Mouse (Mus musculus) neural tube, embryonic 13.5 days (tissue): ENCODE measurements around the gene Pnp. TPM values are rescaled to one million over a fixed set of nuclear protein-coding genes. Genes with fewer than 3 reads are reported as not detected.
"Not testable (repeated sequence)": the region's sequence is repeated elsewhere in the genome, so short reads cannot be mapped to it uniquely, and the experiment has no call there.

Experiments
- ATAC-seq: fragments of 200-750 bp; cut with Nextera tagmentation; 2 replicates; pipeline ENCODE4 v1.8.0; 2017; ENCODE audit warnings: low read depth, mild to moderate bottlenecking, moderate TSS enrichment, moderate library complexity
- H3K27ac ChIP-seq: fragments of 300-500 bp; sonication (generic); replicated peaks from 2 replicates; pipeline ENCODE4 v1.5.1; 2015; ENCODE audit warnings: moderate library complexity, mild to moderate bottlenecking, inconsistent platforms
- H3K27me3 ChIP-seq: fragments of 300-500 bp; sonication (generic); 2 replicates; pipeline ENCODE4 v1.6.1; 2015; ENCODE audit warnings: mild to moderate bottlenecking, inconsistent platforms
- H3K36me3 ChIP-seq: fragments of 300-500 bp; sonication (generic); 2 replicates; pipeline ENCODE4 v1.6.1; 2015; ENCODE audit warnings: mild to moderate bottlenecking, inconsistent platforms
- H3K4me1 ChIP-seq: fragments of 300-500 bp; sonication (generic); replicated peaks from 2 replicates; pipeline ENCODE4 v1.6.1; 2015; ENCODE audit warnings: inconsistent platforms
- H3K4me2 ChIP-seq: fragments of 300-500 bp; sonication (generic); 2 replicates; pipeline ENCODE4 v1.6.1; 2015; ENCODE audit warnings: inconsistent platforms, mild to moderate bottlenecking, moderate library complexity
- H3K4me3 ChIP-seq: fragments of 300-500 bp; sonication (generic); 2 replicates; pipeline ENCODE4 v1.5.1; 2015; ENCODE audit warnings: mild to moderate bottlenecking, inconsistent platforms
- H3K9ac ChIP-seq: fragments of 300-500 bp; sonication (generic); 2 replicates; pipeline ENCODE4 v1.6.1; 2015; ENCODE audit warnings: moderate library complexity, mild to moderate bottlenecking, inconsistent platforms
- H3K9me3 ChIP-seq: fragments of 300-500 bp; sonication (generic); 2 replicates; pipeline ENCODE4 v1.6.1; 2016; ENCODE audit warnings: inconsistent platforms
- WGBS: fragments of 180-500 bp; shearing (Covaris S2); methylation state at CpG from one replicate; pipeline ENCODE4 v1.1.7; 2015; 5-methylcytosine and 5-hydroxymethylcytosine counted together
- polyA plus RNA-seq: library from polyadenylated mRNA; unstranded; fragments of >200 nt; fragmentation: Nextera tagmentation; extraction: Ambion mirVana; gene quantifications from 2 replicates; pipeline ENCODE4 v1.2.1, GENCODE M21; 2015

The Pnp gene
- polyA plus RNA-seq, 1 experiment from 2014 or later: 25.8 TPM

DNA sequence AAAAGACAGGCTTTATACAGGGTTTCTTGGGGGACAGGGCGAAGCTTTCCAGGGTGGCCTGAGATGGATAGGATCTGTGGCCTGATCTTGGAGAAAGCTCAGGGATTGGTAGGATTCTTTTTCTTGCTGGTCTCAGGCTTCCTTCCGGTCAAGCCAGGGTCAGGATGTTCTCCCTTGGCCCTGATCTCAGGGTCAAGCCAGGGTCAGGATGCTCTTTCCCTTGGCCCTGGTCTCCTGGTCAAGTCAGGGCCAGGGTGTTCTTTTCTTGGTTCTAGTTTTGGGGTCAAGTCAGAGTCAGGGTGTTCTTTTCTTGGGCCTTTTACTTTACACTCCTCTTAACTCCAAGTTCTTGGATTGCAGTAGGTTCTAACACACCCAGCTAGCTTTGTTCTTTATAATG, 56.8 kb downstream of the Pnp start:
- Histone ChIP-seq H3K27me3 (no peaks in the 10 kb centered on the region), H3K36me3 (no peaks in the 10 kb centered on the region), H3K4me2 (no peak overlapping the region), H3K4me3 (no peak overlapping the region), H3K4me1 (no peaks in the 10 kb centered on the region), H3K9me3 (no peaks in the 10 kb centered on the region), H3K27ac (no peak overlapping the region), H3K9ac (no peak overlapping the region)
- no peak for ATAC-seq
- 91% methylated on average over 2 of the region's 2 CpGs for WGBS

DNA sequence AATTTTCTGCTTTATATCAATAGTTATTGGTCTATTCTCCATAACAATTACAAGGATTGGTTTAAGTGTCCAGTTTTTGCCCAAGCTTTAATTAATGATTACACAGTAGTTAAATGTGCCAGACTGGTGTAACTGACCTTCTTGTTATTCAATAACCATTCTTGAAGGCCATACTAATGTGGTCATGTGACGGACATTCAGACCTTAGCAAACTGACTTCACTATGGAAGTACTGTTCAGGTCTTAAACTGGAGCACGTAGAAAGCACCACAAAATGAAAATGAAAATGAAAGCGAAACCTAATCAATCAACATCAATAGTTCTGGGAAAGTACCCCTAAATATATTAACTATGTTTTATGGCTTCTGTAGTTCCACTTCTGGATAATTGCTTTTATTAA, 60.2 kb downstream of the Pnp start:
- Histone ChIP-seq H3K9me3 (no peaks in the 10 kb centered on the region), H3K36me3 (no peaks in the 10 kb centered on the region), H3K27me3 (no peaks in the 10 kb centered on the region), H3K9ac (no peak overlapping the region), H3K27ac (no peak overlapping the region), H3K4me1 (no peaks in the 10 kb centered on the region), H3K4me3 (no peak overlapping the region), H3K4me2 (no peak overlapping the region)
- no peak for ATAC-seq
- WGBS: 85% methylated on average over 3 of the region's 3 CpGs

DNA sequence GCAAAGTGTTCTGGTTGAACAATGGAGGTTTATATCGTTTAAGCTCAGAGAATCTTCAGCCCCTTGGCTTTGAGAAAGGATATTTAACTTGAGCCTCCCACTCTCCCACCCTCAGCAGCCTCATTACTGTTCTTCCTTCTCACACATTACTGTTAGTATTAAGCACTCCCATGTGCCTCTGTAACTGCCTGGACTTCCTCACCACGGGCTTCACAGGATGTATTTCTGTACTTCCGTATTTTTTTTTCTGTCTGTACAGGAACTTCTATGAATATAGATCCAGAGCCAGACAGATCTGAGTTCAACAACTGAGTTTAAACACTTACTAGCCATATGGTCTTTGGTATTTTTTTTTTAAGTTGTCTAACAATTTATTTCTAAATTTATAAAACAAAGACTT, 66.2 kb downstream of the Pnp start:
- no peak for ATAC-seq
- 77% methylated on average over 3 of the region's 3 CpGs for WGBS
- Histone ChIP-seq H3K9me3 (no peaks in the 10 kb centered on the region), H3K4me1 (no peaks in the 10 kb centered on the region), H3K4me2 (no peak overlapping the region), H3K36me3 (no peaks in the 10 kb centered on the region), H3K4me3 (no peak overlapping the region), H3K9ac (no peak overlapping the region), H3K27me3 (no peaks in the 10 kb centered on the region), H3K27ac (no peak overlapping the region)

DNA sequence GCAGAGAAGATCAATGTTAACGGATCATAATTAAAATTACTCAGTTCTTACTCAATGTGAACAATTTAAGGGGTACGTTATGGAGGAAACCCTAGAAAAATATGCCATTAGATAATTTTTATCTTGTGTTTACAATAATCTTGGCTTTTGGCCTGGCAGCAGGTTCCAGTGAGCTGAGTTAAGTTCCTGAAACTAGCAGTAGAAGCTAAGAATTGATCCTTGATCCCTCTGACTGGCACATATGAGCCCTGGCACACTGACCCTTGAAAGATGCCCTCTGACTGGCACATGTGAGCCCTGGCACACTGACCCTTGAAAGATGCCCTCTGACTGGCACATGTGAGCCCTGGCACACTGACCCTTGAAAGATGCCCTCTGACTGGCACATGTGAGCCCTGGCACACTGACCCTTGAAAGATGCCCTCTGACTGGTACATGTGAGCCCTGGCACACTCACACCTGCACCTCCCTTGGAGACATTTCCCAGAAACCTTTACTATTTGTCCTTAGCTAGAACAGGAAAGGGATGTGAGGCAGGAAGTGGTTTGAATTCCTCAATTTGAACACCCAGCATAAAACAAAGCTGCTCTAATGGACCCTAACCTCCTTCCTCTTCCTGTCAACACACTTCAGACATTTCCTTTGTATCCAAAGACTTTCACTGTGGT, 67.3 kb downstream of the Pnp start:
- Histone ChIP-seq H3K9ac (no peak overlapping the region), H3K36me3 (no peaks in the 10 kb centered on the region), H3K27me3 (no peaks in the 10 kb centered on the region), H3K27ac (no peak overlapping the region), H3K4me2 (no peak overlapping the region), H3K4me1 (no peaks in the 10 kb centered on the region), H3K9me3 (no peaks in the 10 kb centered on the region), H3K4me3 (no peak overlapping the region)
- WGBS: 88% methylated on average over 2 of the region's 2 CpGs
- ATAC-seq: no peak

GRCm38 (mm10) chr14:51007152-51007801, 76.4 kb downstream of the Pnp start, which contains the start of gene Rnase10:
Gene Rnase10 (plus strand): TSS chr14:51007751.
- H3K9ac ChIP-seq: no peak within 1 kb of the TSS
- ATAC-seq: no peak
- no peak within 1 kb of the TSS for H3K4me2 ChIP-seq
- 84% methylated on average over 8 of the region's 8 CpGs for WGBS
- H3K36me3 ChIP-seq: no peaks in the 10 kb centered on the region
- no peak within 1 kb of the TSS for H3K27ac ChIP-seq
- no peak within 1 kb of the TSS for H3K4me3 ChIP-seq
- no peaks in the 10 kb centered on the region for H3K27me3 ChIP-seq
- no peaks in the 10 kb centered on the region for H3K4me1 ChIP-seq
- H3K9me3 ChIP-seq: no peaks in the 10 kb centered on the region

- Histone ChIP-seq H3K4me1 (no peaks in the 10 kb centered on the region), H3K27me3 (no peaks in the 10 kb centered on the region), H3K36me3 (no peaks in the 10 kb centered on the region), H3K27ac (no peak overlapping the region), H3K4me2 (no peak overlapping the region), H3K9me3 (no peaks in the 10 kb centered on the region), H3K9ac (no peak overlapping the region), H3K4me3 (no peak overlapping the region)
- ATAC-seq: no peak
- 83% methylated on average over 13 of the region's 13 CpGs for WGBS
Observed at GRCm38 (mm10) chr14:51007914-51008713, 77.2 kb downstream of the Pnp start.

GRCm38 (mm10) chr14:51008781-51009180, 77.9 kb downstream of the Pnp start:
- Histone ChIP-seq H3K9me3 (no peaks in the 10 kb centered on the region), H3K27ac (no peak overlapping the region), H3K4me2 (no peak overlapping the region), H3K36me3 (no peaks in the 10 kb centered on the region), H3K27me3 (no peaks in the 10 kb centered on the region), H3K4me1 (no peaks in the 10 kb centered on the region), H3K9ac (no peak overlapping the region), H3K4me3 (no peak overlapping the region)
- no peak for ATAC-seq
- 91% methylated on average over 4 of the region's 4 CpGs for WGBS

- no peaks in the 10 kb centered on the region for H3K9me3 ChIP-seq
- H3K4me2 ChIP-seq: no peak overlapping the region
- H3K4me3 ChIP-seq: no peak overlapping the region
- no peaks in the 10 kb centered on the region for H3K4me1 ChIP-seq
- no peak overlapping the region for H3K27ac ChIP-seq
- no peak overlapping the region for H3K9ac ChIP-seq
- WGBS: 85% methylated on average over 6 of the region's 6 CpGs
- no peak for ATAC-seq
- H3K36me3 ChIP-seq: no peaks in the 10 kb centered on the region
- no peaks in the 10 kb centered on the region for H3K27me3 ChIP-seq
Observed at GRCm38 (mm10) chr14:51009572-51009971, 78.7 kb downstream of the Pnp start.

DNA sequence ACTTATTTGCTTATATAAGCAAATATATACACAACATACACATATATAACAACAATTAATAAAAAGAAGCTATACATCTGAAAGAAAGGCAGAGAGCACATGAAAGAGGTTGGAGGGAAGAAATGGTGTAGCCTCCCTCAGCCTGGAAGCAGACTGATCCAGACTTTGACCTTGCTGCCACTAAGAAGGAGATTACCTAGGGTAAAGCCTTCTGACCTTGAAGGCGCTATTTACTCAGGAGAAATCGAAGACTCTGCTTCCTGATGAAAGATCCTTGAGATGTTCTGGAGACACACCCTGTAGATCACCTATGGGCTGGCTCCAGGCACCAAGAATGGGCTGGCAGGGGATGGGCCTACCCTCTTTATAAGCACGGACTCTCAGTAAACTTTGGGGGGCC, 83.8 kb downstream of the Pnp start:
- not testable (repeated sequence) for H3K4me1 ChIP-seq, H3K4me3 ChIP-seq, H3K9ac ChIP-seq, ATAC-seq, H3K9me3 ChIP-seq, H3K36me3 ChIP-seq, H3K27ac ChIP-seq, H3K4me2 ChIP-seq, H3K27me3 ChIP-seq
- WGBS: 95% methylated on average over 3 of the region's 3 CpGs

Other genes starting within 250 kb of the Pnp start
- gene Olfr747, start 237.9 kb upstream of the Pnp start, polyA plus RNA-seq: not detected in 2 replicates
- gene Olfr748, start 223.7 kb upstream of the Pnp start, polyA plus RNA-seq: not detected in 2 replicates
- gene Olfr749, start 186.0 kb upstream of the Pnp start, polyA plus RNA-seq: not detected in 2 replicates
- 111 and 114 TPM in 2 replicates for gene Ttc5, start 145.6 kb upstream of the Pnp start, polyA plus RNA-seq
- gene Ccnb1ip1, start 123.3 kb upstream of the Pnp start, polyA plus RNA-seq: not detected in 2 replicates
- 44.5 and 49.0 TPM in 2 replicates for gene Parp2, start 123.2 kb upstream of the Pnp start, polyA plus RNA-seq
- 3.2 and 3.4 TPM in 2 replicates for gene Tep1, start 60.5 kb upstream of the Pnp start, polyA plus RNA-seq
- 0.88 and 1.2 TPM in 2 replicates for gene Klhl33, start 33.6 kb upstream of the Pnp start, polyA plus RNA-seq
- 122 and 125 TPM in 2 replicates for gene Osgep, start 6.2 kb upstream of the Pnp start, polyA plus RNA-seq
- 215 and 219 TPM in 2 replicates for gene Apex1, start 6.1 kb upstream of the Pnp start, polyA plus RNA-seq
- gene Pip4p1, start 226 bp upstream of the Pnp start, polyA plus RNA-seq: 90.2 and 103 TPM in 2 replicates
- gene Gm49342, start 13.4 kb downstream of the Pnp start, polyA plus RNA-seq: 2.7 TPM in 1 of 2 replicates, not detected in the other
- gene Pnp2, start 24.9 kb downstream of the Pnp start, polyA plus RNA-seq: not detected in 2 replicates
- gene Rnase10, start 76.7 kb downstream of the Pnp start, polyA plus RNA-seq: not detected in 2 replicates
- not detected in 2 replicates for gene Rnase9, start 110.8 kb downstream of the Pnp start, polyA plus RNA-seq
- gene Rnase11, start 119.1 kb downstream of the Pnp start, polyA plus RNA-seq: not detected in 2 replicates
- gene Rnase12, start 126.6 kb downstream of the Pnp start, polyA plus RNA-seq: not detected in 2 replicates
- gene Olfr750, start 143.4 kb downstream of the Pnp start, polyA plus RNA-seq: not detected in 2 replicates
- 16.1 and 17.0 TPM in 2 replicates for gene Rnase4, start 160.0 kb downstream of the Pnp start, polyA plus RNA-seq
- gene Ang, start 160.1 kb downstream of the Pnp start, polyA plus RNA-seq: 3.7 and 3.9 TPM in 2 replicates
- gene Eddm3b, start 183.3 kb downstream of the Pnp start, polyA plus RNA-seq: not detected in 2 replicates
- gene Rnase6, start 192.8 kb downstream of the Pnp start, polyA plus RNA-seq: 0.24 and 0.29 TPM in 2 replicates
- gene Rnase1, start 215.7 kb downstream of the Pnp start, polyA plus RNA-seq: 0.73 TPM in 1 of 2 replicates, not detected in the other
- not detected in 2 replicates for gene Rnase2b, start 231.2 kb downstream of the Pnp start, polyA plus RNA-seq